Mouse (Mus musculus) olfactory bulb, adult 2 months (tissue): ENCODE results near the gene Gmcl1.

Source experiments
- CTCF ChIP-seq: fragments of 200-500 bp; IDR thresholded peaks from 2 replicates; pipeline ENCODE4 v1.5.1; 2012; ENCODE audit warnings: low read depth, mild to moderate bottlenecking, low read length, moderate library complexity; ENCODE audit not compliant: insufficient read depth
- POLR2A ChIP-seq: fragments of 200-500 bp; IDR thresholded peaks from 2 replicates; pipeline ENCODE4 v1.6.1; 2012; ENCODE audit warnings: mild to moderate bottlenecking, low read depth, low read length, moderate library complexity; ENCODE audit not compliant: insufficient read depth

- TF ChIP-seq CTCF (no peak), POLR2A (no peak)
Measured at GRCm38 (mm10) chr6:86749817-86750216, 16.6 kb upstream of the Gmcl1 start.
